Mouse (Mus musculus): Measurements from ENCODE around the gene Cnn3. TPM values are rescaled to one million over a fixed set of nuclear protein-coding genes. Genes with fewer than 3 reads are reported as not detected.
A peak's percentile ranks its signal among the peaks of the same experiment; 100 is the strongest.

Cnn3 gene
- polyA plus RNA-seq, 1 experiment from 2014 or later, result 128 TPM

DNA sequence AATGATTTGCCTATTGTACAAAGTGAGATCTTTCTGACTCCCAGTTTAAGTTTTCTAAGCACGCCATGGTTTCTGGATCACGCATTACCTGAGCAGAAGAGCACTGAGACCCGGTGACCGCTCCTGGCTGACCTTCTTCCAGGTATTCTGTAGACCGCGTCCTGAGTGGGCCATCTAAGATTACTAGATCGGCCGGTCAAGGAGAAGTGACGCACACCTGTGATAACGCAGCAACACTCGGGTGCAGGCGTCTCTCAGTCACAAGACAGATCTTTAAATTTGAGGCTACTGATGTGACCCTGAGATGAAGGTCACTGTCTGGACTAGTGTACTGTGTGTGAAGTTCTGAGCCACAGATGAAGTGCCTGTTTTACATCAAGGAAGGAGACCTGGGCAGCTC lies 15.2 kb downstream of the Cnn3 start:
- Histone ChIP-seq H3K4me1 (ENCODE audit: insufficient read depth) (peaks cover 39% of the 10 kb centered on the region), H3K36me3 (replicated peaks; ENCODE audit: insufficient read depth, low read length) (0 out of 2 replicates have a peak, but pooled peaks cover 2% of the 10 kb centered on the region), H3K9ac (replicated peaks) (no peak overlapping the region), H3K4me3 (ENCODE audit: low read depth, low read length) (no peak overlapping the region), H3K4me2 (ENCODE audit: low read depth, low read length) (no peak overlapping the region), H3K27ac (ENCODE audit: low read depth) (no peak overlapping the region), H3K9me3 (ENCODE audit: low read length) (no peaks in the 10 kb centered on the region), H3K27me3 (ENCODE audit: insufficient read depth, low read length) (no peaks in the 10 kb centered on the region)
- no peak for TF ChIP-seq CTCF (IDR thresholded peaks at IDR 0.05; ENCODE audit: low read depth)
- TF ChIP-seq EP300 (IDR thresholded peaks at IDR 0.05; ENCODE audit: low read depth), result no peak
- 83% methylated on average over 12 of the region's 12 CpGs for WGBS (ENCODE audit: insufficient replicate concordance)
- DNase-seq, result no peak
- no peak for ATAC-seq

DNA sequence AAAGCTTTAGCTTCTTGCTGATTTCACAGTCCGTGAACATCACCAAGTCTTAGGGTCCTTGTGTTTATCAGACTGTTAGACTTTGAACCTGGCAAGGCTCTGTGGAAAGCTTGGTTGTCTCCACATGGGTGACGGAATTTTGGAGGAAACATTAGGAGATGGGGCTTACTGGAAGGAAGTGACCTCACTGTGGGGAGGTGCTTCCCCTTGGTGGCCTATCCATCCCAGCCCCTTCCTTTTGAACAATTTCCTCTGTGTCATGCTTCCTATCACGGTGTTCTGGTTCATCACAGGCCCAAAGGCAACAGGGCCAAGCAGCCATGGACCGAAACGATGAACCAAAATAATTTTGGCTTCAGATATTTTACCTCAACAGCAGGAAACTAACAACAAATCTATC lies 16.0 kb downstream of the Cnn3 start:
- DNase-seq (no peak), ATAC-seq (no peak)
- H3K9ac ChIP-seq (replicated peaks), result no peak overlapping the region
- H3K9me3 ChIP-seq (ENCODE audit: low read length), result no peaks in the 10 kb centered on the region
- H3K4me1 ChIP-seq (ENCODE audit: insufficient read depth), result peaks cover 33% of the 10 kb centered on the region
- no peak overlapping the region for H3K4me2 ChIP-seq (ENCODE audit: low read depth, low read length)
- H3K27ac ChIP-seq (ENCODE audit: low read depth), result peak overlapping the region; percentile 29
- H3K4me3 ChIP-seq (ENCODE audit: low read depth, low read length), result no peak overlapping the region
- 73% methylated on average over 5 of the region's 5 CpGs for WGBS (ENCODE audit: insufficient replicate concordance)
- TF ChIP-seq CTCF (IDR thresholded peaks at IDR 0.05; ENCODE audit: low read depth) (no peak), EP300 (IDR thresholded peaks at IDR 0.05; ENCODE audit: low read depth) (no peak)
- H3K27me3 ChIP-seq (ENCODE audit: insufficient read depth, low read length), result no peaks in the 10 kb centered on the region
- H3K36me3 ChIP-seq (replicated peaks; ENCODE audit: insufficient read depth, low read length), result 0 out of 2 replicates have a peak, but pooled peaks cover 2% of the 10 kb centered on the region

DNA sequence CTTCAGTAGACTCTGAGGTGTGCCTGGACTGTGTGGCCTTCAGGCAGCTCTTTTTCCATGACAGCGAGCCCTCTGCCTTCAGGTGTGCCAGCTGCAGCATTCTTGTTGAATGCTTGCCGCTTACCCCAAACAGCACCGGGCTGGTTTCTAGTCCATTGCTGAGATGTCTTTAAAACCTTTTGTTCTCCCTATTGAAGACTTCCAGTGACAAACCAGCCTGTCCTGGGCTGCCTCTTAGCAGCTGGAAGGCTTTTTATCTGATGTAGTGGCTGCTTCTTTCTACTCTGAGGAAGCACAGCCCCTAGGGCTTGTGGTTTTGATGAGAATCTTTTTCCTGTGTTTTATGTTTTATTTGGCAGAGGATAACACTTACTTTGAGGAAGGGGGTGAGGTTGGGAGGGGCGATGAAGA lies 17.6 kb downstream of the Cnn3 start:
- no peak overlapping the region for H3K4me2 ChIP-seq (ENCODE audit: low read depth, low read length)
- no peak for ATAC-seq
- WGBS (ENCODE audit: insufficient replicate concordance), result 67% methylated on average over 4 of the region's 4 CpGs
- no peaks in the 10 kb centered on the region for H3K27me3 ChIP-seq (ENCODE audit: insufficient read depth, low read length)
- DNase-seq, result no peak
- H3K4me3 ChIP-seq (ENCODE audit: low read depth, low read length), result no peak overlapping the region
- no peak overlapping the region for H3K9ac ChIP-seq (replicated peaks)
- peaks cover 32% of the 10 kb centered on the region for H3K4me1 ChIP-seq (ENCODE audit: insufficient read depth)
- H3K9me3 ChIP-seq (ENCODE audit: low read length), result no peaks in the 10 kb centered on the region
- H3K36me3 ChIP-seq (replicated peaks; ENCODE audit: insufficient read depth, low read length), result 0 out of 2 replicates have a peak, but pooled peaks cover 2% of the 10 kb centered on the region
- TF ChIP-seq CTCF (IDR thresholded peaks at IDR 0.05; ENCODE audit: low read depth), result no peak
- TF ChIP-seq EP300 (IDR thresholded peaks at IDR 0.05; ENCODE audit: low read depth), result no peak
- H3K27ac ChIP-seq (ENCODE audit: low read depth), result no peak overlapping the region

DNA sequence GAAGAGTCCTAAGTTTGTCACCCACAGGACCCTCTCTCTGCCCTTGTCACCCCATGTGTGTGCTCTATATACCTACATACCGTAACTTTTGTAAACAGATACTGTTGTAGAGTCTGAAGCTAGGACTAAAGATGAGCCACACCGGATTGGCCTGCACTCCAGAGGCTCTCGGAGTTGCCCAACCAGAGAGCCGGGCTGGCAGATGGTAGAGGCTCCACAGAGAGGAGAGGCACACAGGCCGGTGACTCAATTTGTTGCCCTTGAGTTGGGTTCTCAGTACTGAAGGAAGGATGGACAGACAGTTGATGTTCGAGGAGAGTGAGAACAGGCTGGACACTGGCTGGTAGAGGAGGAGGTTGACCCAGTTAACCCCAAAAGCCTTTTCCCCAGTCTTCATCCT lies 18.1 kb downstream of the Cnn3 start:
- no peak for TF ChIP-seq CTCF (IDR thresholded peaks at IDR 0.05; ENCODE audit: low read depth)
- no peak for TF ChIP-seq EP300 (IDR thresholded peaks at IDR 0.05; ENCODE audit: low read depth)
- 82% methylated on average over 6 of the region's 6 CpGs for WGBS (ENCODE audit: insufficient replicate concordance)
- no peaks in the 10 kb centered on the region for H3K9me3 ChIP-seq (ENCODE audit: low read length)
- H3K4me1 ChIP-seq (ENCODE audit: insufficient read depth), result peaks cover 28% of the 10 kb centered on the region
- no peak overlapping the region for H3K9ac ChIP-seq (replicated peaks)
- DNase-seq (no peak), ATAC-seq (no peak)
- no peaks in the 10 kb centered on the region for H3K27me3 ChIP-seq (ENCODE audit: insufficient read depth, low read length)
- no peak overlapping the region for H3K27ac ChIP-seq (ENCODE audit: low read depth)
- H3K4me2 ChIP-seq (ENCODE audit: low read depth, low read length), result no peak overlapping the region
- no peak overlapping the region for H3K4me3 ChIP-seq (ENCODE audit: low read depth, low read length)
- 0 out of 2 replicates have a peak, but pooled peaks cover 2% of the 10 kb centered on the region for H3K36me3 ChIP-seq (replicated peaks; ENCODE audit: insufficient read depth, low read length)

DNA sequence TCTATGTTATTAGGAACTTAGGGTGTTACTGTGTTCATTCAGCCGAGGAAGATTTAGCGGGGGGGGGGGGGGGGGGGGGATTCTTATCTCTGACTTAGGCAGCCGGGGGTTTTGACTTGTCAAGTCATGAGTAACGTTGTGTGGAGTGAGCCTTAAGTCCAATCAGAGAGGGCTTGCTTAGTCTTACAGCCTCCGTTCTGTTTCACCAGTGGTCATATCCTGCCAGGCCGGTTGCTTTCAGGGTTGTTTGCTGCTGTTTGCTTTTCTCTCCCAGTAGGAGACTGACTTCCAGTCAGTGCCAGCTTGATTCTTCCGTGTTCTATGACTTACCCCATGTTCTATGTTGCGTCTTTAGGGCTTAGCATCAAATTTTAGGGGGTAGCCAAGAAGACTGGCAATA lies 20.2 kb downstream of the Cnn3 start:
- Histone ChIP-seq H3K36me3 (replicated peaks; ENCODE audit: insufficient read depth, low read length) (peaks cover 11% of the 10 kb centered on the region; the same call in 1 of the 2 replicates), H3K4me1 (ENCODE audit: insufficient read depth) (peaks cover 22% of the 10 kb centered on the region), H3K9me3 (ENCODE audit: low read length) (no peaks in the 10 kb centered on the region), H3K27ac (ENCODE audit: low read depth) (no peak overlapping the region; the same call in 1 of the 2 replicates), H3K4me3 (ENCODE audit: low read depth, low read length) (no peak overlapping the region), H3K9ac (replicated peaks) (no peak overlapping the region; the same call in 1 of the 2 replicates), H3K27me3 (ENCODE audit: insufficient read depth, low read length) (no peaks in the 10 kb centered on the region), H3K4me2 (ENCODE audit: low read depth, low read length) (0 out of 2 replicates have a peak overlapping the region, but pooled peaks have one; percentile 22)
- no peak for ATAC-seq
- no peak for DNase-seq
- 40% methylated on average over 8 of the region's 8 CpGs for WGBS (ENCODE audit: insufficient replicate concordance)
- TF ChIP-seq CTCF (IDR thresholded peaks at IDR 0.05; ENCODE audit: low read depth) (no peak), EP300 (IDR thresholded peaks at IDR 0.05; ENCODE audit: low read depth) (no peak)

DNA sequence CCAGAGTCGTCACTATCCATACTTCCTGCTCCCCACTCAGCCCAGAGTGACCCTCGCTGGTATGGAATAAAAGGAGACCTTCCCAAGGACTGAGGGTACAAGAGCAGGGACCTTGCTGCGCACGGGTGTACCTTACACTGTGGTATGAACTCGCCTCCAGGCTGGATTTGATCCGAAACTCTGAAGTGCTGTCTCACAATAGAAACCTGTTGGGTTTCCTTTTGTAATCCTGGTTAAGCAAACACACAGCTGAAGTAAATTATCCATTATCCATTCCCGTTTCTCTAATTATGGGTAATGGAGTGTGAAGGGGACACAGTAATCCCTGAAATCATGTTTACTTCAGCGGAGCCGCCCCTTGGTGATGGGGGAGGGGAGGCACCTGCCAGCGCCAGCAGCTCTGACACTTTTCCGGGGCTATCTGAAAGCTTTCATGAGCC lies 21.8 kb downstream of the Cnn3 start:
- DNase-seq, result no peak
- H3K27ac ChIP-seq (ENCODE audit: low read depth), result peak overlapping the region; percentile 66
- TF ChIP-seq CTCF (IDR thresholded peaks at IDR 0.05; ENCODE audit: low read depth) (no peak), EP300 (IDR thresholded peaks at IDR 0.05; ENCODE audit: low read depth) (no peak)
- H3K27me3 ChIP-seq (ENCODE audit: insufficient read depth, low read length), result no peaks in the 10 kb centered on the region
- 0 out of 2 replicates have a peak overlapping the region, but pooled peaks have one; percentile 9 for H3K4me2 ChIP-seq (ENCODE audit: low read depth, low read length)
- WGBS (ENCODE audit: insufficient replicate concordance), result 62% methylated on average over 11 of the region's 11 CpGs
- H3K4me3 ChIP-seq (ENCODE audit: low read depth, low read length), result no peak overlapping the region
- peaks cover 19% of the 10 kb centered on the region for H3K36me3 ChIP-seq (replicated peaks; ENCODE audit: insufficient read depth, low read length)
- no peak overlapping the region for H3K9ac ChIP-seq (replicated peaks)
- H3K4me1 ChIP-seq (ENCODE audit: insufficient read depth), result peaks cover 22% of the 10 kb centered on the region
- no peaks in the 10 kb centered on the region for H3K9me3 ChIP-seq (ENCODE audit: low read length)
- ATAC-seq, result no peak

Data from liver, postnatal 0 days (tissue).